Mouse (Mus musculus): ENCODE results near the gene Rgs13.

The Rgs13 gene

GRCm38 (mm10) chr1:144177166-144177565 lies at the start of gene Rgs13:
TSS of gene Rgs13 (minus strand) at chr1:144177372.
- CTCF ChIA-PET = no interaction called here

- CTCF ChIA-PET = no interaction called here
Measured at GRCm38 (mm10) chr1:144215230-144215629, 38.1 kb upstream of the Rgs13 start.

- CTCF ChIA-PET = no interaction called here
Measured at GRCm38 (mm10) chr1:144210912-144211311, 33.7 kb upstream of the Rgs13 start.

GRCm38 (mm10) chr1:144206281-144207061 lies 29.3 kb upstream of the Rgs13 start:
- CTCF ChIA-PET = no interaction called here

- CTCF ChIA-PET = no interaction called here
Measured at GRCm38 (mm10) chr1:144204766-144205165, 27.6 kb upstream of the Rgs13 start.

GRCm38 (mm10) chr1:144202939-144203338 lies 25.8 kb upstream of the Rgs13 start:
- CTCF ChIA-PET = no interaction called here

- CTCF ChIA-PET = interaction anchor here (0.7 to 0.8 kb wide), 2 partner anchors 22 to 86 kb away, joined by 4 read pairs; no protein-coding TSS in a partner anchor
Measured at GRCm38 (mm10) chr1:144200496-144200895, 23.3 kb upstream of the Rgs13 start.

GRCm38 (mm10) chr1:144199538-144199937 lies 22.4 kb upstream of the Rgs13 start:
- CTCF ChIA-PET = no interaction called here

GRCm38 (mm10) chr1:144197684-144198083 lies 20.5 kb upstream of the Rgs13 start:
- CTCF ChIA-PET = no interaction called here

- CTCF ChIA-PET = no interaction called here
Measured at GRCm38 (mm10) chr1:144186655-144187396, 9.7 kb upstream of the Rgs13 start.

- CTCF ChIA-PET = interaction anchor here (1.5 kb wide), 1 partner anchor 11 kb away, joined by 5 read pairs; no protein-coding TSS in a partner anchor
Measured at GRCm38 (mm10) chr1:144184955-144185715, 8.0 kb upstream of the Rgs13 start.

- CTCF ChIA-PET = interaction anchor here (1.5 kb wide), 1 partner anchor 9 kb away, joined by 5 read pairs; no protein-coding TSS in a partner anchor
Measured at GRCm38 (mm10) chr1:144183622-144184021, 6.5 kb upstream of the Rgs13 start.

- CTCF ChIA-PET = interaction anchor here (0.6 kb wide), 1 partner anchor 222 kb away, joined by 5 read pairs; no protein-coding TSS in a partner anchor
Measured at GRCm38 (mm10) chr1:144179559-144179958, 2.4 kb upstream of the Rgs13 start.

- CTCF ChIA-PET = interaction anchor here (0.6 kb wide), 1 partner anchor 22 kb away, joined by 4 read pairs; no protein-coding TSS in a partner anchor
Measured at GRCm38 (mm10) chr1:144178281-144178957, 1.2 kb upstream of the Rgs13 start.

- CTCF ChIA-PET = no interaction called here
Measured at GRCm38 (mm10) chr1:144177620-144178019, 448 bp upstream of the Rgs13 start.

GRCm38 (mm10) chr1:144174760-144175159 lies 2.4 kb downstream of the Rgs13 start:
- CTCF ChIA-PET = interaction anchor here (1.6 kb wide), 1 partner anchor 9 kb away, joined by 5 read pairs; no protein-coding TSS in a partner anchor

- CTCF ChIA-PET = interaction anchor here (0.6 to 1.6 kb wide), 3 partner anchors 10 to 350 kb away, joined by 3 to 5 read pairs (median 4); no protein-coding TSS in a partner anchor
Measured at GRCm38 (mm10) chr1:144173568-144174036, 3.6 kb downstream of the Rgs13 start.

GRCm38 (mm10) chr1:144168921-144169320 lies 8.3 kb downstream of the Rgs13 start:
- CTCF ChIA-PET = no interaction called here

GRCm38 (mm10) chr1:144167761-144168160 lies 9.4 kb downstream of the Rgs13 start:
- CTCF ChIA-PET = no interaction called here

- CTCF ChIA-PET = no interaction called here
Measured at GRCm38 (mm10) chr1:144166897-144167296, 10.3 kb downstream of the Rgs13 start.

- CTCF ChIA-PET = no interaction called here
Measured at GRCm38 (mm10) chr1:144166275-144166674, 10.9 kb downstream of the Rgs13 start.
